Mouse (Mus musculus) E14TG2a.4 (cell line): ENCODE results near the gene Mcm2.
A peak's percentile ranks its signal among the peaks of the same experiment; 100 is the strongest.

Source experiments
- H3K27me3 ChIP-seq: 2 replicates; pipeline ENCODE4 v1.6.1; 2014; ENCODE audit warnings: low read length, control low read depth; ENCODE audit not compliant: insufficient read depth
- H3K36me3 ChIP-seq: 2 replicates; pipeline ENCODE4 v1.6.1; 2014; ENCODE audit warnings: low read length, control low read depth; ENCODE audit not compliant: insufficient read depth
- H3K4me1 ChIP-seq: replicated peaks from 2 replicates; pipeline ENCODE4 v1.6.1; 2014; ENCODE audit warnings: low read depth, low read length, control low read depth
- H3K4me3 ChIP-seq: replicated peaks from 2 replicates; pipeline ENCODE4 v1.5.1; 2014; ENCODE audit warnings: mild to moderate bottlenecking, low read length
- H3K9me3 ChIP-seq: 2 replicates; pipeline ENCODE4 v1.6.1; 2014; ENCODE audit warnings: low read length, control low read depth
- CTCF ChIP-seq: conservative IDR thresholded peaks from 2 replicates; pipeline ENCODE4 v1.5.1; 2014; ENCODE audit warnings: low read length
- NANOG ChIP-seq: IDR thresholded peaks from 2 replicates; pipeline ENCODE4 v1.6.1; 2014; ENCODE audit warnings: borderline replicate concordance, low read length, mixed read lengths
- POU5F1 ChIP-seq: IDR thresholded peaks from 2 replicates; pipeline ENCODE4 v1.6.1; 2014; ENCODE audit warnings: low read length, borderline replicate concordance

The Mcm2 gene

DNA sequence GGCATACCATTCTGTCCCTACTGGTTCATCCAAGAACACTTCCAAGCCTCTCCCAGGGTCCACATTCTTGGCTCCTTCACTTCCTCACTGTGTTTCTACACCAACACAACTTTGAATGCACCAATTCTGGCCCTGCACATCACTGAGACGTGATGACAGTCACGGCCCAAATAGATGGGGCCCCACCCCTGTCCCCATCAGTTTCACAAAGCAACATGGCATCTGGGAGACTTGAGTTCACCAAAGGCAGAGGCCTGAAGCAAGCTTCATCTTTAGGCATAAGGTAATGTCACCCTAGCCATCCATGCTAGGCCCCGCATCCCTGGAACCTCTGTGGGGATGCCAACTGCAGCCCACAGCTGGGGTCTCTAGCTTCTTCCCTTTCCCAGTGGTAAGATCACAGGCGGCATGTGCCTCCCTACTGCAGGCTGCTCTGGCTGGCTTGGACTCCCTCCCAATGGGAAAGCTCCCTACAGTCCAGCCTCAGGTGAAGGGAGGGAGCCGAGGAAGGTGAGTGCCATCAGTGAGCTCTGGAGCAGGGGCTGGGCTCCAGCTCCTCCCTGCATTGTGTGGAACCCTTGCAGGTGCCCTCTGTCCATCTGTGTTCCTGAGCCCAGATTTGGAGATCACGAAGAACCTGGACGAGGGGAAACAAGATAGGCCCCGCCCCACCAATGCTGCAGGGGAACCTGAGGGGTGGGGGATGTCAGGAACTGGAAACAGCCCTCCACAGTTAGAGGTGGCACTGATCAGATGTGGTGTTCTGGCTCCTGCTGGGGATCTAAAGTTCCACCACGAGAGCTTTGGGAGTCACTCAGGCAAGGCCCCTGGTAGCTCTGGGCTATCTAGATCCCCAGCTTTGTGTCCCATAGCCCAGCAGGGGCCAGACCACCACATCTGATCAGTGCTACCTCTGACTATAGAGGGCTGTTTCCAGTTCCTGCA is 54.5 kb downstream of the Mcm2 start:
- TF ChIP-seq POU5F1 (no peak), CTCF (no peak)
- Histone ChIP-seq H3K4me1 (peaks cover 58% of the 10 kb centered on the region), H3K27me3 (no peaks in the 10 kb centered on the region), H3K9me3 (no peaks in the 10 kb centered on the region), H3K4me3 (peak overlapping the region; percentile 98; the same call in 1 of the 2 replicates), H3K36me3 (peaks cover 3% of the 10 kb centered on the region)

DNA sequence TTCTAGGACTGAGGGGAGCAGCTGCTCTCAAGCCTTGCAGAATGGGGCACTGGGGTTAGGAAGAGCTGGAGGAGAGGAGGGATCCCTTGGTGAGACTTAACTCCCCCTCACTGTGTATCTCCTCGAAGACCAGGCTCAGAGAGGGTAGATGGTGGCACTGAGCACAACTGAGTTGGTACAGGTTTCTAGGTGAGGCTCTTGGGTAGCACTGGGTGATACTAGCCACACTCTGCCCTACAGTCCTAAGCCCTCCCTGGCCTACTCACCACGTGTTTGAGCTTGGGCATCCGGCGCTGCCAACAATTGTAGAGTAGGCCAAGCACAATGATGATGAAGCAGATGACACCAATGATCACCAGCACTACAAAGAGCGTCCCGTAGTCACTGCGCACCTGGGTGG is 55.3 kb downstream of the Mcm2 start:
- peaks cover 11% of the 10 kb centered on the region for H3K36me3 ChIP-seq
- peaks cover 60% of the 10 kb centered on the region for H3K4me1 ChIP-seq
- H3K4me3 ChIP-seq: peak overlapping the region; percentile 98
- no peaks in the 10 kb centered on the region for H3K9me3 ChIP-seq
- H3K27me3 ChIP-seq: no peaks in the 10 kb centered on the region
- TF ChIP-seq NANOG (no peak), POU5F1 (no peak), CTCF (no peak)

DNA sequence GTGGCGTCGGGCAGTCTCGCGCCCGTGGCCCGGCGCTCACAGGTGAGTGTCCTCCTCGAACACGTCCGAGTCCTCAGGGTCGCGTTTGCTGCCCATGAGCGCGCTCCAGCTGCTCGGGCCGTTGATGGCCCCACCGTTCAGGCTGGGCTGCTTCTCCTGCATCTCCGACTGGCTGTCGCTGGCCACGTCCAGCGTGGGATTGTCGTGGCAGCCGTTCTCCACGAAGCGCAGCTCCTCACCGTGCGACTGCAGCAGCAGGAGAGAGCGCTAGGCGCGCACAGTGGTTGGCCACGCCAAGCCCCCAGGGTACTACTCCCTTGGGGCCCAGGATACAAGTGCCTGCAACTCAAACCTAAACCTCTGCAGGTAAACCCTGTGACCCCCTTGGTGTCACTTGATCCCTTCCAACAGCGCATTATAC is 55.8 kb downstream of the Mcm2 start:
- no peak for TF ChIP-seq POU5F1
- TF ChIP-seq CTCF: no peak
- TF ChIP-seq NANOG: no peak
- peaks cover 64% of the 10 kb centered on the region for H3K4me1 ChIP-seq
- H3K27me3 ChIP-seq: no peaks in the 10 kb centered on the region
- peaks cover 16% of the 10 kb centered on the region for H3K36me3 ChIP-seq
- no peaks in the 10 kb centered on the region for H3K9me3 ChIP-seq
- H3K4me3 ChIP-seq: peak overlapping the region; percentile 98

DNA sequence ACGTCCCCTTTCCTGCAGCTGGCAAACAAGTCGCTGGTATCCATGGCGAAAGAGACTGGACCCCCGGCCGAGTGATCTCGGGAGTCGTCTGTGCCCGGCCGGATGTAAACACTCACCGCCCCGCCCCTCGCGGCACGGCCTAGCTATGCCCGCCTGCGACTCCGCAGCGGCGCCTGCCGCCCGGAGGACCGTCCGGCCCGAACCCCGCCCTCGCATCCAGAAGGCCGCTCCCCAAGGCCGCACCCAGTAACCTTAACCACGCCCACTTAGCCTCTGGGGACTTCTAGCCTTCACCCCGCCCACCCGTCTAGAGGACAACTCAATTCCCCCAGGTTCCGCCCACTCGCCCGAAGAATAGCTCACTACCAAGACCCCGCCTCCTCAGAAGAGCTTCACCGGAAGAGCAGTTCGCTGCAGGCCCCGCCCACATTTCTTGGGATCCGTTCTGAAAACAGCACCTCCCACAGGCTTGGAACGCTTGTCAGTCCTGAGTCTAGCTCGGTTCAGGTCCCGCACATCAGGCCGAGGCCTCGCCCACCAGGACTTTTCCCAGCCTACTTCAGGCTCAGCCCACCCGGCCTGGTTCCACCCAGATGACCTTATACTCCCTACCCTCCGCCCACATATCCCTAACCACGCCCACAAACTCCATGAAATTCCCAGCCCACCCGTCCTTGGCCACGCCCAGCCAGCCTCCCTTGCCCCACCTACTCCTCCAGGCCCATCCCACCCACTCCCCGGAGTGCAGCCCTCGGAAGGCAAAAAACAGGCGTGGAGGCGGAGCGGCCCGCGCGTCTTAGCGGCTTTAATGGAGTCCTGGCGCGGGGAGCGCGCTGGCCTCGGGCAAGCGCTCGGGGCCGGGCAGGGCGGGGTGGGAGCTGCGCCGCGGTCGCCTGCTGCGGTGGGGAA is 56.5 kb downstream of the Mcm2 start, which contains the start of gene Abtb1:
TSS of gene Abtb1 (minus strand) at position 204 of the 909 bp plus-strand sequence.
- Histone ChIP-seq H3K9me3 (no peaks in the 10 kb centered on the region), H3K36me3 (peaks cover 23% of the 10 kb centered on the region), H3K4me1 (peaks cover 64% of the 10 kb centered on the region), H3K27me3 (no peaks in the 10 kb centered on the region), H3K4me3 (peak within 1 kb of the TSS; percentile 98)
- no peak for TF ChIP-seq NANOG
- TF ChIP-seq CTCF: no peak
- TF ChIP-seq POU5F1: no peak

DNA sequence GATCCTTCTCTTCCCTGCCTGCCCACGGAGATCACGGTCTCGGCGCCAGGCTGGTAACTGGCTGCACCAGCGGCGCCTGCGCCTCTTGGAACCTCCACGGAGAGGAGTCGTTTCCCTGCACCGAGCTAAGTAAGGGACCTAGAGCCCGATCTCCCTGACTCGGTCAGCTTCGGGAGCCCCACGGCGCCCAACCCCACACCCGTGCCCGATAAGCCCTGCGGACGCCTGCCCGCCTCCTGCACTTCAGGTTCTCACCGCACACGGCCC is 57.1 kb downstream of the Mcm2 start:
- TF ChIP-seq NANOG: no peak
- TF ChIP-seq POU5F1: no peak
- no peak for TF ChIP-seq CTCF

DNA sequence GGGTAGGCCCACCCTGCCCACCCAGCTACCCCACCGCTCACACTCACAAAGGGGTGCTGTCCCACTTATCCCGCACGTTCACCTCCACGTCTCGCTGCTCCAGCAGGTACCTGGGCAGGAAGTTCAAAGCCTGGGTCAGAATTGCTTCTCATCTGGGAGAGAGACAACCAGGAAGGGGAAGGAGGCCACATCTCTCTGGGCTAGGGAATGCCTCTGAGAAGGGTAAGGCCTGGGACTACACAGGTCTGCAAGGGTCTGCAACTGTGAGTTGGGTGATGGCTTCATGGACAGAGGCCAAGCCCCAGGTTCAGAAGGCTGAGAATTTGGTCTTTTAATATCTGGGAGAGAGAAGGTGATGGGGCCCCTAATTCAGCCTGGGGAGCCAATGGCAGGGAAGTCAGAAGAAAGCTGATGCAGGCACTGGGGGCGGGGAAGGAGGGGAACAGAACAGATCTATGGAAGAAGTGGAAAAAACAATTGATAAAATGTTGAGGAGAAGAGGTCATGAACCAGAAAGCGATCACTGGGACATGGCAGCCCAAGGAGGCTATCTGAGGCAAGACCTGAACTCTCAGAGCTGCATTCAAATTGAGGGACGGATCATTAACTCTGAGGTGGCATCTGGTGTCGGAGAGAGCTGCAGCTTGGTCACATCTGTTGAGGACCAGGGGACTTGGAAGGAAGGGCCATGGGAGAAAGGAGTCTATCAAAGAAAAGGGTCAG is 57.6 kb downstream of the Mcm2 start:
- H3K4me1 ChIP-seq: peaks cover 69% of the 10 kb centered on the region
- no peak for TF ChIP-seq NANOG
- no peak for TF ChIP-seq CTCF
- TF ChIP-seq POU5F1: no peak
- H3K27me3 ChIP-seq: no peaks in the 10 kb centered on the region
- peak overlapping the region; percentile 98 for H3K4me3 ChIP-seq
- no peaks in the 10 kb centered on the region for H3K9me3 ChIP-seq
- peaks cover 34% of the 10 kb centered on the region for H3K36me3 ChIP-seq

More for the DNA sequence above, 57.1 kb downstream of the Mcm2 start:
- H3K4me1 ChIP-seq: peaks cover 64% of the 10 kb centered on the region
- H3K27me3 ChIP-seq: no peaks in the 10 kb centered on the region
- no peaks in the 10 kb centered on the region for H3K9me3 ChIP-seq
- peak overlapping the region; percentile 98 for H3K4me3 ChIP-seq
- H3K36me3 ChIP-seq: peaks cover 29% of the 10 kb centered on the region

DNA sequence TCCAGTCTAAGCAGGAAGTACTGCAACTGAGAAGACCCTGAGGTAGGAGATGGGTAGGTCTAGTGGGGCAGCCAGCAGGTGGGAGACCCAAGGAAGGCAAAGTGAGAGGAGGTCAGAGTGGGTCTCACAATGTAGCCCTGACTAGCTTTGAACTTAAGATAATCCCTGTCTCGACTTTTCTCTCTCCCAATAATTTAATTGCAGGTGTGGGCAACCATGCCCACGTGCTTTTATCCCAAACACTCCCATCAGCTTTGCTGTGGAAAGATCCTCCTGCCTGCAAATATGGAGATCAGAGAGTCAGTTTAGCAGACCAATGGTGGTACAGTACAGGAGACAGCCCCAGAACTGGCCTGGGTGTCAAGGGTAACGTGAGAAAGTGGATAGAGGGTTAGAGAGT is 58.4 kb downstream of the Mcm2 start:
- TF ChIP-seq CTCF: no peak
- TF ChIP-seq NANOG: no peak
- TF ChIP-seq POU5F1: no peak
- Histone ChIP-seq H3K9me3 (no peaks in the 10 kb centered on the region), H3K27me3 (no peaks in the 10 kb centered on the region), H3K4me1 (peaks cover 73% of the 10 kb centered on the region), H3K4me3 (peak overlapping the region; percentile 98), H3K36me3 (peaks cover 41% of the 10 kb centered on the region)
